Mouse (Mus musculus) CH12.LX (cell line): ENCODE measurements around the gene Stat1. TPM values are rescaled to one million over a fixed set of nuclear protein-coding genes. Genes with fewer than 3 reads are reported as not detected.

ENCODE experiments used
- DNase-seq: peaks from one replicate; pipeline ENCODE4 v3.0.0-alpha.2; 2013; ENCODE audit errors: extremely low read depth
- H3K27ac ChIP-seq: 2 replicates; pipeline ENCODE4 v1.5.1; 2012; ENCODE audit warnings: low read depth, mild to moderate bottlenecking, control low read depth, moderate library complexity; ENCODE audit not compliant: insufficient read depth
- H3K27me3 ChIP-seq: replicated peaks from 2 replicates; pipeline ENCODE3; 2012; ENCODE audit warnings: inconsistent platforms
- H3K36me3 ChIP-seq, 2 experiments: replicated peaks in 1 of 2; 2 replicates each; pipeline versions ENCODE3 to v1.6.1; 2012; ENCODE audit warnings: inconsistent platforms in 1 of 2, low read length in 1 of 2, mild to moderate bottlenecking in 1 of 2, mixed read lengths in 1 of 2, moderate library complexity in 1 of 2; ENCODE audit not compliant: control insufficient read depth in 1 of 2, insufficient read depth in 1 of 2
- H3K4me1 ChIP-seq, 2 experiments: 2 replicates each; pipeline ENCODE4 v1.6.1; 2012; ENCODE audit warnings: inconsistent platforms in 1 of 2, moderate library complexity in 1 of 2; ENCODE audit not compliant: insufficient read depth in 2 of 2, control insufficient read depth in 1 of 2
- H3K4me2 ChIP-seq: 2 replicates; pipeline ENCODE4 v1.6.1; 2012; ENCODE audit warnings: low read depth, mild to moderate bottlenecking, control low read depth; ENCODE audit not compliant: poor library complexity, insufficient read depth, severe bottlenecking
- H3K4me3 ChIP-seq, 3 experiments: fragments of 150-350 bp in 1 of 3; sonication (generic) in 1 of 3; replicated peaks in 1 of 3; 2 replicates each; pipeline versions ENCODE3 to v1.5.1; 2011 to 2012; ENCODE audit warnings: low read depth in 2 of 3, low read length in 2 of 3, mild to moderate bottlenecking in 2 of 3, moderate library complexity in 2 of 3, control low read depth in 1 of 3, improper control_type of control experiment in 1 of 3, inconsistent platforms in 1 of 3, mixed read lengths in 1 of 3; ENCODE audit not compliant: poor library complexity in 1 of 3
- H3K79me2 ChIP-seq: replicated peaks from 2 replicates; pipeline ENCODE4 v1.6.1; 2012; ENCODE audit warnings: mild to moderate bottlenecking, moderate library complexity; ENCODE audit not compliant: control insufficient read depth, poor library complexity, insufficient read depth, severe bottlenecking; ENCODE audit errors: extremely low read depth
- H3K9ac ChIP-seq: 2 replicates; pipeline ENCODE4 v1.6.1; 2012; ENCODE audit warnings: low read depth, mild to moderate bottlenecking, control low read depth, moderate library complexity; ENCODE audit not compliant: insufficient read depth
- H3K9me3 ChIP-seq: replicated peaks from 2 replicates; pipeline ENCODE3; 2012; ENCODE audit warnings: low read length, inconsistent platforms, mixed read lengths
- CHD1 ChIP-seq: IDR thresholded peaks from 2 replicates; pipeline ENCODE4 v1.6.1; 2012; ENCODE audit warnings: low read depth, low read length, improper control_type of control experiment, inconsistent platforms
- CHD2 ChIP-seq: IDR thresholded peaks from 2 replicates; pipeline ENCODE4 v1.6.1; 2011; ENCODE audit warnings: low read length, improper control_type of control experiment
- CTCF ChIP-seq, 2 experiments: IDR thresholded peaks in 1 of 2; conservative IDR thresholded peaks in 1 of 2; 2 replicates each; pipeline ENCODE4 v1.5.1; 2011 to 2012; ENCODE audit warnings: low read depth in 2 of 2, low read length in 2 of 2, improper control_type of control experiment in 1 of 2, inconsistent platforms in 1 of 2, mild to moderate bottlenecking in 1 of 2, moderate library complexity in 1 of 2
- E2F4 ChIP-seq: IDR thresholded peaks from 2 replicates; pipeline ENCODE4 v1.6.1; 2011; ENCODE audit warnings: low read depth, low read length, improper control_type of control experiment; ENCODE audit not compliant: insufficient replicate concordance
- EP300 ChIP-seq: IDR thresholded peaks from 2 replicates; pipeline ENCODE4 v1.6.1; 2011; ENCODE audit warnings: low read length, improper control_type of control experiment
- IRF4 ChIP-seq: IDR thresholded peaks from 2 replicates; pipeline ENCODE4 v1.6.1; 2014; ENCODE audit warnings: low read depth, mild to moderate bottlenecking, inconsistent platforms, low read length, improper control_type of control experiment
- JUN ChIP-seq: IDR thresholded peaks from 2 replicates; pipeline ENCODE4 v1.6.1; 2011; ENCODE audit warnings: low read depth, mild to moderate bottlenecking, low read length, improper control_type of control experiment, moderate library complexity; ENCODE audit not compliant: insufficient read depth
- MEF2A ChIP-seq: IDR thresholded peaks from 2 replicates; pipeline ENCODE4 v1.6.1; 2014; ENCODE audit warnings: low read depth, mild to moderate bottlenecking, inconsistent platforms, low read length, improper control_type of control experiment, borderline replicate concordance
- MYC ChIP-seq: IDR thresholded peaks from 2 replicates; pipeline ENCODE4 v1.6.1; 2011; ENCODE audit warnings: low read depth, mild to moderate bottlenecking, improper control_type of control experiment, low read length
- NRF1 ChIP-seq: IDR thresholded peaks from 2 replicates; pipeline ENCODE4 v1.6.1; 2014; ENCODE audit warnings: low read depth, mild to moderate bottlenecking, inconsistent platforms, low read length, improper control_type of control experiment, moderate library complexity
- PAX5 ChIP-seq: IDR thresholded peaks from 2 replicates; pipeline ENCODE4 v1.6.1; 2012; ENCODE audit warnings: low read length, inconsistent platforms, mixed read lengths
- TBP ChIP-seq: conservative IDR thresholded peaks from 2 replicates; pipeline ENCODE4 v1.6.1; 2011; ENCODE audit warnings: low read depth, low read length, improper control_type of control experiment
- UBTF ChIP-seq: IDR thresholded peaks from 2 replicates; pipeline ENCODE4 v1.6.1; 2012; ENCODE audit warnings: low read depth, mild to moderate bottlenecking, inconsistent platforms, low read length, improper control_type of control experiment, moderate library complexity
- USF1 ChIP-seq: IDR thresholded peaks from 2 replicates; pipeline ENCODE4 v1.6.1; 2014; ENCODE audit warnings: low read depth, mild to moderate bottlenecking, inconsistent platforms, low read length, improper control_type of control experiment
- USF2 ChIP-seq: conservative IDR thresholded peaks from 2 replicates; pipeline ENCODE4 v1.6.1; 2011; ENCODE audit warnings: low read depth, low read length, improper control_type of control experiment
- ZC3H11A ChIP-seq: IDR thresholded peaks from 2 replicates; pipeline ENCODE4 v1.6.1; 2012; ENCODE audit warnings: low read depth, mild to moderate bottlenecking, inconsistent platforms, low read length, improper control_type of control experiment
- dilution Hi-C: fragments of 300-500 bp; cut with MboI; formaldehyde crosslinking; loops from 2 replicates; pipeline ENCODE4 v1.14.3; 2020; ENCODE audit warnings: low sequenced_read_pairs; ENCODE audit not compliant: extremely low pct_unique_long_range_greater_than_20kb, extremely low pct_ligation_motif_present
- in situ Hi-C: fragments of 300-500 bp; cut with MboI; formaldehyde crosslinking; loops from 3 replicates; pipeline ENCODE4 v1.14.3; 2019; ENCODE audit warnings: low sequenced_read_pairs, low pct_ligation_motif_present, low pct_unique_long_range_greater_than_20kb, mixed read lengths
- polyA plus RNA-seq: library from polyadenylated mRNA; unstranded; fragments of >175 nt; gene quantifications from 2 replicates; pipeline ENCODE4 v1.2.1, GENCODE M21; 2012; ENCODE audit warnings: low read depth; ENCODE audit not compliant: insufficient read length
- total RNA-seq, 2 experiments: library from RNA; depleted of rRNA; stranded (reverse); fragments of 300-350 nt in 1 of 2; fragments of >200 nt in 1 of 2; gene quantifications; 2 replicates each; pipeline ENCODE4 v1.2.3; 2012 to 2014

Stat1 gene
- total and polyA plus RNA-seq, 3 experiments = 101 to 179 (median 143) TPM

DNA sequence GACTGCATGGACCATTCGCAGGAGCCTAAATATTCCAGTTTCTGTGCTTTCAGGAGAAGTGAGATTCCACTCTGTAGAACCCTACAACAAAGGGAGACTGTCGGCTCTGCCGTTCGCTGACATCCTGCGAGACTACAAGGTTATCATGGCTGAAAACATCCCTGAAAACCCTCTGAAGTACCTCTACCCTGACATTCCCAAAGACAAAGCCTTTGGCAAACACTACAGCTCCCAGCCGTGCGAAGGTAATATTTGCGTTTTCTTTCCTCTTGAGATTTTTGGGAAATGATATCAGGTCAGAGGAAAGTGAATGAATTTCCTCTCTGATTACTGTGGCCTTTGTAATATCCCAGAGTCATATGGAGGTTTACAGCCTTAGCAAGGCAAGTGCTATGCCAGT, 16.4 kb upstream of the Stat1 start:
- Histone ChIP-seq H3K4me3 (no peak overlapping the region), H3K79me2 (no peaks in the 10 kb centered on the region), H3K4me1 (peaks cover 2 to 19% of the 10 kb centered on the region in 2 experiments; a peak in 3 of 4 replicates), H3K4me2 (no peak overlapping the region), H3K9me3 (no peaks in the 10 kb centered on the region), H3K27ac (no peak overlapping the region), H3K36me3 (peaks cover 12 to 43% of the 10 kb centered on the region in 2 experiments), H3K27me3 (no peaks in the 10 kb centered on the region), H3K9ac (no peak overlapping the region)
- TF ChIP-seq ZC3H11A = no peak
- DNase-seq = no peak
- in situ Hi-C loops = loop anchor here (10.0 to 25.0 kb wide), 2 partner anchors 192 to 535 kb away; partner anchors contain the start of gene Nemp2
- dilution Hi-C loops = no loop called here

- no peak for DNase-seq
- peaks cover 11 to 37% of the 10 kb centered on the region in 2 experiments for H3K36me3 ChIP-seq
- no peak overlapping the region for H3K4me2 ChIP-seq
- H3K27me3 ChIP-seq = no peaks in the 10 kb centered on the region
- dilution Hi-C loops = no loop called here
- TF ChIP-seq NRF1 = no peak
- no peak for TF ChIP-seq USF1
- TF ChIP-seq E2F4 = no peak
- TF ChIP-seq TBP = no peak
- no peak for TF ChIP-seq PAX5
- no peak for TF ChIP-seq EP300
- TF ChIP-seq MEF2A = no peak
- TF ChIP-seq JUN = no peak
- TF ChIP-seq IRF4 = no peak
- TF ChIP-seq UBTF = no peak
- no peak for TF ChIP-seq MYC
- no peak for TF ChIP-seq USF2
- TF ChIP-seq, all 38 proteins: peak for 0
- Histone ChIP-seq H3K9me3 (no peaks in the 10 kb centered on the region), H3K27ac (no peak overlapping the region), H3K4me1 (peaks cover 0 to 4% of the 10 kb centered on the region in 2 experiments; a peak in 2 of 4 replicates), H3K4me3 (no peak overlapping the region), H3K79me2 (no peaks in the 10 kb centered on the region), H3K9ac (no peak overlapping the region)
- in situ Hi-C loops = loop anchor here (10.0 to 25.0 kb wide), 2 partner anchors 188 to 530 kb away; partner anchors contain the start of gene Nemp2
Measured at GRCm38 (mm10) chr1:52107206-52107605, 12.0 kb upstream of the Stat1 start.

GRCm38 (mm10) chr1:52111217-52111616, 8.0 kb upstream of the Stat1 start:
- no peak for TF ChIP-seq CHD1
- TF ChIP-seq CTCF (conservative IDR thresholded peaks at IDR 0.05 in 1 of 2, IDR thresholded peaks at IDR 0.05 in 1 of 2; ENCODE audit: low read depth in 2 of 2, low read length in 2 of 2) = no peak
- no peak for TF ChIP-seq CHD2
- no peak for TF ChIP-seq UBTF
- Histone ChIP-seq H3K36me3 (peaks cover 6 to 15% of the 10 kb centered on the region in 2 experiments), H3K4me1 (peaks cover 3 to 20% of the 10 kb centered on the region in 2 experiments), H3K4me3 (no peak overlapping the region), H3K27me3 (no peaks in the 10 kb centered on the region), H3K9me3 (no peaks in the 10 kb centered on the region), H3K79me2 (no peaks in the 10 kb centered on the region), H3K4me2 (no peak overlapping the region), H3K9ac (no peak overlapping the region), H3K27ac (no peak overlapping the region)
- DNase-seq = no peak
- dilution Hi-C loops (no loop called here), in situ Hi-C loops (loop anchor here (25.0 kb wide), 1 partner anchor 526 kb away; the partner anchor contains the start of gene Nemp2)
